Mouse (Mus musculus) cortical plate, adult 2 months (tissue): Measurements from ENCODE around the gene Gm20662. TPM values are rescaled to one million over a fixed set of nuclear protein-coding genes. Genes with fewer than 3 reads are reported as not detected.
"Not testable (repeated sequence)": the region's sequence is repeated elsewhere in the genome, so short reads cannot be mapped to it uniquely, and the experiment has no call there.

Source experiments
- H3K27ac ChIP-seq: fragments of 200-500 bp; 2 replicates; pipeline ENCODE4 v1.5.1; 2012; ENCODE audit warnings: low read length, control low read depth, inconsistent platforms; ENCODE audit not compliant: insufficient read depth
- H3K4me1 ChIP-seq: fragments of 200-500 bp; 2 replicates; pipeline ENCODE4 v1.6.1; 2011; ENCODE audit warnings: low read length; ENCODE audit not compliant: control insufficient read depth, insufficient read depth
- H3K4me3 ChIP-seq: fragments of 200-500 bp; 2 replicates; pipeline ENCODE4 v1.5.1; 2011; ENCODE audit warnings: mild to moderate bottlenecking, low read length, control low read depth; ENCODE audit not compliant: insufficient read depth
- CTCF ChIP-seq: fragments of 200-500 bp; IDR thresholded peaks from 2 replicates; pipeline ENCODE4 v1.5.1; 2011; ENCODE audit warnings: mild to moderate bottlenecking, control low read depth, low read length; ENCODE audit not compliant: insufficient read depth; ENCODE audit errors: extremely low read depth
- POLR2A ChIP-seq: fragments of 200-500 bp; IDR thresholded peaks from 2 replicates; pipeline ENCODE4 v1.6.1; 2011; ENCODE audit warnings: mild to moderate bottlenecking, low read length, control low read depth; ENCODE audit not compliant: insufficient read depth; ENCODE audit errors: extremely low read depth
- polyA plus RNA-seq: library from polyadenylated mRNA; depleted of rRNA; stranded (reverse); fragments of >200 nt; gene quantifications from 2 replicates; pipeline ENCODE4 v1.2.3, GENCODE M21; 2012

Gm20662 gene
- polyA plus RNA-seq, 1 experiment = 5.6 TPM

GRCm38 (mm10) chr9:108001922-108002770 lies 6.0 kb downstream of the Gm20662 start, which contains the start of gene Ip6k1:
Ip6k1 (plus strand) TSS chr9:108002501.
- TF ChIP-seq CTCF (no peak), POLR2A (peak; percentile 99)
- peak within 1 kb of the TSS; percentile 80 for H3K27ac ChIP-seq
- peaks cover 4% of the 10 kb centered on the region for H3K4me1 ChIP-seq
- peak within 1 kb of the TSS; percentile 55 for H3K4me3 ChIP-seq

GRCm38 (mm10) chr9:108002778-108003530 lies 6.8 kb downstream of the Gm20662 start:
- H3K4me1 ChIP-seq = peaks cover 7% of the 10 kb centered on the region
- no peak for TF ChIP-seq POLR2A
- no peak for TF ChIP-seq CTCF
- peak overlapping the region; percentile 80 for H3K27ac ChIP-seq
- peak overlapping the region; percentile 55 for H3K4me3 ChIP-seq

- Histone ChIP-seq H3K4me1 (peaks cover 9% of the 10 kb centered on the region), H3K27ac (no peak overlapping the region), H3K4me3 (peak overlapping the region; percentile 55)
- no peak for TF ChIP-seq POLR2A
- TF ChIP-seq CTCF = no peak
Measured at GRCm38 (mm10) chr9:108003531-108003890, 7.4 kb downstream of the Gm20662 start.

GRCm38 (mm10) chr9:108008041-108008440 lies 11.9 kb downstream of the Gm20662 start:
- H3K4me3 ChIP-seq = no peak overlapping the region
- no peak overlapping the region for H3K27ac ChIP-seq
- H3K4me1 ChIP-seq = peaks cover 12% of the 10 kb centered on the region
- TF ChIP-seq POLR2A (no peak), CTCF (no peak)

GRCm38 (mm10) chr9:108010385-108010784 lies 14.2 kb downstream of the Gm20662 start:
- H3K27ac ChIP-seq = no peak overlapping the region
- TF ChIP-seq CTCF (no peak), POLR2A (no peak)
- peaks cover 8% of the 10 kb centered on the region for H3K4me1 ChIP-seq
- H3K4me3 ChIP-seq = no peak overlapping the region

GRCm38 (mm10) chr9:108013577-108013976 lies 17.4 kb downstream of the Gm20662 start:
- H3K4me1 ChIP-seq, H3K4me3 ChIP-seq, H3K27ac ChIP-seq: not testable (repeated sequence)

GRCm38 (mm10) chr9:108017127-108017526 lies 21.0 kb downstream of the Gm20662 start:
- Histone ChIP-seq H3K4me1 (peaks cover 10% of the 10 kb centered on the region), H3K4me3 (no peak overlapping the region), H3K27ac (no peak overlapping the region)
- TF ChIP-seq CTCF (no peak), POLR2A (no peak)

- H3K27ac ChIP-seq = no peak overlapping the region
- H3K4me1 ChIP-seq = peaks cover 10% of the 10 kb centered on the region
- TF ChIP-seq CTCF (no peak), POLR2A (no peak)
- H3K4me3 ChIP-seq = no peak overlapping the region
Measured at GRCm38 (mm10) chr9:108020741-108021140, 24.6 kb downstream of the Gm20662 start.

- Histone ChIP-seq H3K4me3 (no peak overlapping the region), H3K27ac (no peak overlapping the region), H3K4me1 (peaks cover 4% of the 10 kb centered on the region)
- TF ChIP-seq POLR2A = no peak
- TF ChIP-seq CTCF = no peak
Measured at GRCm38 (mm10) chr9:108023216-108023615, 27.1 kb downstream of the Gm20662 start.

- Histone ChIP-seq H3K4me1 (peaks cover 2% of the 10 kb centered on the region; the same call in 1 of the 2 replicates), H3K4me3 (no peak overlapping the region), H3K27ac (no peak overlapping the region)
- TF ChIP-seq POLR2A (no peak), CTCF (no peak)
Measured at GRCm38 (mm10) chr9:108026584-108026983, 30.4 kb downstream of the Gm20662 start.
